ENCODE assay signal across 8 mouse cellular contexts in the genomic region with DNA sequence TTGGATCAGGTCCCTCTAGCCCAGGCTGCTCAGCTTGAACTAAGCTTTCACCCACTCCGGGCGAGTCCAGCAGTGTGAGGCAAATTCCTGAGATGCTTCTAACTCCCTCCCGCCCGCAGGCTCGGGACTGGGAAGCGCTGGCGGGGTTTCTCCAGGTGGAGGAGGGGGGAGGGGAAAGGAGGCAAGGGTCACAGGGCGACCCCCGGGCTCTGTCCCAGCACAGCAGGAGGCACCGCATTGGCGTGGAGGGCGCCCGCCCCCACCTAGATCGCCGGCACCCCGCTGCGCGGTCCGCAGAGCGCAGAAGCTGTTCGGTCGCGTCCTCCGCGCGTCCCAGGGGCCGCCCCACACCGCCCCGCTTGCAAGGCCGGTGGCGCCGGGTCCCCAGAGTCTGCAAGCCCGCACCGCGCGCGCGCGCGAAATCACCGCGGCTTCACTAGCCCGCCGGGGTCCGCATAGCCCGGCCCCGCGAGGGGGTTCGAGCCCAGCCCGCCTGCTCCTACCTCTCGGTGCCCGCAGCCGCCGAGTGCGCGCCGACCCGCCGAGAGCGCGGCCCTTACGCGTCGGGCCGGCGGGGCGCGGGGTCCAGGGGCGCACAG.
DNase-seq lines count a peak whose midpoint lies in the region; ATAC-seq and TF ChIP-seq lines count a peak whose summit lies in the region.

No protein-coding gene starts in this region.

- CTCF ChIA-PET in Patski (lab: Charles Lee), result no interaction called here

- no peak for DNase-seq in Patski (ENCODE audit: low read depth, low spot score)
- peak; percentile 65 for DNase-seq in embryo, embryonic 9.5 days (ENCODE audit: extremely low spot score)
- peak; percentile 61 for DNase-seq in heart, postnatal 4 days
- peak; percentile 67 for DNase-seq in limb, embryonic 10.5 days (ENCODE audit: low spot score)
- peak; percentile 59 for DNase-seq in naive thymus-derived CD4-positive, alpha-beta T cell, adult 2 months (ENCODE audit: low read depth)
- DNase-seq in urinary bladder, postnatal 10 days (ENCODE audit: low spot score), result peak; percentile 22

- H3K4me1 ChIP-seq in erythroblast, embryonic 14.5 days (ENCODE audit: control insufficient read depth), result peaks cover 39% of the 10 kb centered on the region
- peaks cover 40% of the 10 kb centered on the region for H3K4me1 ChIP-seq in limb, embryonic 10.5 days

- POLR2A ChIA-PET in Patski (lab: Charles Lee), result interaction anchor here (0.7 kb wide), 2 partner anchors 51 to 60 kb away, joined by 3 to 4 read pairs; no protein-coding TSS in a partner anchor

- no peaks in the 10 kb centered on the region for H3K36me3 ChIP-seq in erythroblast, embryonic 14.5 days (ENCODE audit: control insufficient read depth)
- no peaks in the 10 kb centered on the region for H3K36me3 ChIP-seq in limb, embryonic 10.5 days

- no peak for ATAC-seq in erythroblast, adult 5-6 weeks (replicated peaks; ENCODE audit: low FRiP score, poor library complexity, severe bottlenecking)
- peak; percentile 85 for ATAC-seq in Patski

- in situ Hi-C loops in Patski (cut with MboI; ENCODE audit: low pct_unique_long_range_greater_than_20kb), result loop anchor here (5.0 kb wide), 1 partner anchor 406 kb away; no protein-coding TSS in a partner anchor

- under 1% methylated on average over 67 of the region's 69 CpGs for WGBS in limb, embryonic 10.5 days

- H3K4me3 ChIP-seq in erythroblast, embryonic 14.5 days (replicated peaks), result peak overlapping the region; percentile 66
- H3K4me3 ChIP-seq in limb, embryonic 10.5 days, result peak overlapping the region; percentile 80

- peaks cover 58% of the 10 kb centered on the region for H3K27me3 ChIP-seq in erythroblast, embryonic 14.5 days (ENCODE audit: control insufficient read depth)
- H3K27me3 ChIP-seq in Patski, result no peaks in the 10 kb centered on the region
- peaks cover 29% of the 10 kb centered on the region for H3K27me3 ChIP-seq in limb, embryonic 10.5 days (ENCODE audit: low read depth, poor library complexity, severe bottlenecking)

- no peak for TF ChIP-seq CTCF in Patski (IDR thresholded peaks at IDR 0.05)

- peak overlapping the region; percentile 85 for H3K27ac ChIP-seq in limb, embryonic 10.5 days

- H3K9me3 ChIP-seq in erythroblast, embryonic 14.5 days (ENCODE audit: control insufficient read depth, low read length), result no peaks in the 10 kb centered on the region
- H3K9me3 ChIP-seq in limb, embryonic 10.5 days (replicated peaks), result no peaks in the 10 kb centered on the region
